Mouse (Mus musculus): ENCODE measurements around the gene Ccr1. TPM values are rescaled to one million over a fixed set of nuclear protein-coding genes. Genes with fewer than 3 reads are reported as not detected.
"Not testable (repeated sequence)": the region's sequence is repeated elsewhere in the genome, so short reads cannot be mapped to it uniquely, and the experiment has no call there.

Ccr1 gene
- polyA plus RNA-seq, 1 experiment from 2014 or later = 1.8 TPM

DNA sequence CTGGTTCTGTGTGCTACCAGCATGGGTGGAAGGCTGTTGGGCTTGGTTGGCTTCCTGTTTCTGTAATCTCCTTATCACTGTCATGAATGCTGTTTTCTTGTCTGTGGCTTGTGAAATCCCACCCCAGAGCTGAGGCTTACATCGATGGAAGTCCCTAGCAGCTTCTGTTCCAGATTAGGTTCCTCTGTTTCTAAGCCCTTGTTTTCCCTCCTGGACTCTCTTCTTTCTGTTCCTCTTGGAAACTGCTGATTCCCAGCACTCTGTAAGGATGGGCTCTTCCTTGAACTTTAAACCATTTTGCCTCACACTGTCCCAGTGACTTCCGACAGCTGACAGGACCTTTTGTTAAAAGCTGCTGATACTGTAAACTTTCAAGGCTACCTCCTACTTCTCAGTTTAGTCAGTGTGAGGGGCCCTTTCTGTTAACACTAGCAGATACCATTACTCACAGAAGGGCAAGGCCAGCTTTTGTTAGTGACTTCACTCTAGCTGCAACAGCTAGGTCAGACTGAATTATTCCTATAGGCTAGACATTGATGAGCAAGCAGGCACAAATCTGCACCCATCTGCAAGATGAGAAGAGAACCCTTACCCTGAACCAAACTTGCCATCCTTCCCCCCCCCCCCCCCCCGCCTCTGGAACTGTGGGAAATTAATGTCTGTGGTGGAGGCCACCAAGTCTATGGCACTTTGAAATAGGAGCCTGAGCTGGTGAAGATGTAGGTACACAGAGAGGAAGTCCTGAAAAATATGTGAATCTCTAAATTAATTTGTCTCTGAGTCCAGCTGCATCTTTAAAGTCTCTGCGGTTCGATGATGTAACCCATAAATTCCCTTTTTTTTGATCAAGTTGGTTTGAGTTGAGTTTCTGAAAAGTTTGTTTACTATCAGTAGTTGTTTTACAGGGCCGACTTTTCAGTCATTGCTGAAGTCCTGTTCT is 36.5 kb downstream of the Ccr1 start:
- peak overlapping the region; percentile 5; the same call in 1 of the 2 replicates for H3K27ac ChIP-seq (ENCODE audit: low read length)
- no peak overlapping the region for H3K4me3 ChIP-seq (ENCODE audit: low read length)
- no peaks in the 10 kb centered on the region; the same call in 1 of the 2 replicates for H3K4me1 ChIP-seq (ENCODE audit: control insufficient read depth, insufficient read depth, low read length)
- H3K36me3 ChIP-seq (ENCODE audit: control insufficient read depth, insufficient read depth) = no peaks in the 10 kb centered on the region
- H3K9me3 ChIP-seq (replicated peaks; ENCODE audit: control insufficient read depth, low read length) = no peaks in the 10 kb centered on the region
- WGBS = 48% methylated on average over 6 of the region's 6 CpGs
- no peaks in the 10 kb centered on the region for H3K27me3 ChIP-seq (ENCODE audit: control insufficient read depth, insufficient read depth, low read length)
- peak; percentile 19; the same call in 1 of the 2 replicates for ATAC-seq (replicated peaks; ENCODE audit: extremely low read depth, insufficient read depth, low FRiP score)
- no peak overlapping the region for H3K4me2 ChIP-seq (ENCODE audit: low read depth, low read length)
- no peak overlapping the region for H3K9ac ChIP-seq (ENCODE audit: low read length)

DNA sequence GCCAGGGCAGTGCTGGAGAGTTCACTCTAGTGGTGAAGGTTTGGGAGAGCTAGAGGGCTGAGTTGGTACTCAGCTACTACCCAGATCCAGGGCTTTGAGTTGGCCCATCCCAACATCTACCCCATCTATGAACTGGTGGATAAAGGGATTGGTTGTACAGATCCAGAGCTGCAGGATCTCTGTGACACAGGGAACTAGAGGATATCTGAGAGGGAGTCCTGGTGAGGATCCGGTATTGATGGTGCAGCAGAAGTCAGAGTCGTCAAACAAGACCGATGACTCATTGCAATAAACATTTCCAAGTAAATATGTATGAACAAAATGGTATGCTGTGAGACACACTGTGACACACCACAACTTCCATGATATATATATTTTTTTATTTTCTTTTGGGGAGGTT is 37.6 kb downstream of the Ccr1 start:
- 80% methylated on average over 3 of the region's 3 CpGs for WGBS
- no peaks in the 10 kb centered on the region for H3K36me3 ChIP-seq (ENCODE audit: control insufficient read depth, insufficient read depth)
- no peaks in the 10 kb centered on the region for H3K27me3 ChIP-seq (ENCODE audit: control insufficient read depth, insufficient read depth, low read length)
- no peak overlapping the region; the same call in 1 of the 2 replicates for H3K27ac ChIP-seq (ENCODE audit: low read length)
- H3K9ac ChIP-seq (ENCODE audit: low read length) = no peak overlapping the region
- H3K4me3 ChIP-seq (ENCODE audit: low read length) = no peak overlapping the region
- H3K9me3 ChIP-seq (replicated peaks; ENCODE audit: control insufficient read depth, low read length) = no peaks in the 10 kb centered on the region
- no peaks in the 10 kb centered on the region; the same call in 1 of the 2 replicates for H3K4me1 ChIP-seq (ENCODE audit: control insufficient read depth, insufficient read depth, low read length)
- H3K4me2 ChIP-seq (ENCODE audit: low read depth, low read length) = no peak overlapping the region
- ATAC-seq (replicated peaks; ENCODE audit: extremely low read depth, insufficient read depth, low FRiP score) = no peak

DNA sequence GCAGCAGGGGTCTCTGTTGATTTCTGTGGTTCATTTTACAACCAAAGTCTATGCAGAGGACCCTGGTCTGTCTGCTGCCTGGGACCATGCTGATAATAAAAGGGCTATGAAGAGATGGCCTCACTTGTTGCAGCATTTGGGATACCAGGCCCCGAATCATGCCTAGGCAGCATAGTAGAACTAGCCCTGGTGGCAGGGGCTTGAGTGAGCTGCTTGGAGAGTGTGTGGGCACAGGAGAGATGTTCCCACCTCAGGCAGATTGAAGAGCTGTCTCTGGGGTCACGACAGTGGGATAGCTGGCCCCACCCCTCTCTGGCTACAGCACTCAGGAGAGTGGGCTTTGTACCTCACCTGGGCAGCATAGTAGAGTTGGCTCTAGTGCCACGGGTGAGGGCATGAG is 38.0 kb downstream of the Ccr1 start:
- Histone ChIP-seq H3K27ac (ENCODE audit: low read length) (no peak overlapping the region; the same call in 1 of the 2 replicates), H3K9me3 (replicated peaks; ENCODE audit: control insufficient read depth, low read length) (no peaks in the 10 kb centered on the region)

DNA sequence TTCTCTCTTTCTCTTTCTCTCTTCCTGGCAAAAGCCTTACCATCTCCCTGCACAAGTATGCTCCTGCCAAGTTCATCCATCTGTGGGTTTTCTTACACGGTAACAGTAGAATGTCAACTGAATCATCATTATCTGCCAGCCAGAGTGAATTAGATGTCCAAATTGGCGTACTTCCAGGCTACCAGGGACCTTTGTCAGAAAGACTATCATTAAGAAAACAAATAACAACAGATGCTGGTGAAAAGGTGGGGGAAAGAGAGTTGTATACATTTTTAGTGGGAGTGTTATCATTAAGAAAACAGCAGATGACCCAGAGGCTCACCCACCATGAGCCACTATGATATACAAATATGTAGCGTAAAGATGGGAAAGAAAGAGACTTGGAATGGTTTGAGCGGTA is 38.6 kb downstream of the Ccr1 start:
- Histone ChIP-seq H3K36me3 (ENCODE audit: control insufficient read depth, insufficient read depth) (no peaks in the 10 kb centered on the region), H3K9ac (ENCODE audit: low read length) (no peak overlapping the region), H3K9me3 (replicated peaks; ENCODE audit: control insufficient read depth, low read length) (0 out of 2 replicates have a peak, but pooled peaks cover 2% of the 10 kb centered on the region), H3K4me3 (ENCODE audit: low read length) (no peak overlapping the region), H3K27me3 (ENCODE audit: control insufficient read depth, insufficient read depth, low read length) (no peaks in the 10 kb centered on the region), H3K4me2 (ENCODE audit: low read depth, low read length) (no peak overlapping the region), H3K27ac (ENCODE audit: low read length) (no peak overlapping the region), H3K4me1 (ENCODE audit: control insufficient read depth, insufficient read depth, low read length) (no peaks in the 10 kb centered on the region; the same call in 1 of the 2 replicates)
- 62% methylated on average over 4 of the region's 4 CpGs for WGBS
- ATAC-seq (replicated peaks; ENCODE audit: extremely low read depth, insufficient read depth, low FRiP score) = no peak

More for the DNA sequence above, 38.0 kb downstream of the Ccr1 start:
- no peaks in the 10 kb centered on the region; the same call in 1 of the 2 replicates for H3K4me1 ChIP-seq (ENCODE audit: control insufficient read depth, insufficient read depth, low read length)
- H3K36me3 ChIP-seq (ENCODE audit: control insufficient read depth, insufficient read depth) = no peaks in the 10 kb centered on the region
- no peaks in the 10 kb centered on the region for H3K27me3 ChIP-seq (ENCODE audit: control insufficient read depth, insufficient read depth, low read length)
- H3K4me3 ChIP-seq (ENCODE audit: low read length) = no peak overlapping the region
- ATAC-seq (replicated peaks; ENCODE audit: extremely low read depth, insufficient read depth, low FRiP score) = no peak
- no peak overlapping the region for H3K4me2 ChIP-seq (ENCODE audit: low read depth, low read length)
- 80% methylated on average over 3 of the region's 3 CpGs for WGBS
- no peak overlapping the region for H3K9ac ChIP-seq (ENCODE audit: low read length)

DNA sequence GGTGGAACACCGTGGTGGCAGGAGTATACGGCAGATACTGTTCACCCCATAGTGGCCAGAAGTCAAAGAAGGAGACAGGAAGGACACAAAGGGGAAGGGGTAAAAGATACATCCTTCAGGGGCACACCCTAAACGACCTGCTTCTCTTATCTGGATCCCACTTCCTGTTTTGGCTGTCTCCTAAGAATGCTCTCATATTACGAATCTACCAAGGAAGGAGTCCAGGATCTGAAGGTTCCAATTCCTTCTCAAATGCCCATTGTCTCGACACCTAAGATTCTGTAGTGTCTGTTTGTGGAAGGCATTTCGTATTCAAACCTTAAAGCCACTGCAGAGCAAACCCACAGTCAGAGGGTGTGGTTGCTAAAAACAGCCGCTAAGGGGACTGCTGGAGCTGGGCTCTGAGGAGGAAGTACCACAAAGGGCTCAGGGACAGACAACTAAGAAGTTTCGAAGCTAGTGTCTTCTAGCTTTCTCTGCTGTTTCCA is 39.7 kb downstream of the Ccr1 start:
- WGBS = 18% methylated on average over 8 of the region's 8 CpGs
- peak overlapping the region; percentile 46; the same call in 1 of the 2 replicates for H3K27ac ChIP-seq (ENCODE audit: low read length)
- H3K36me3 ChIP-seq (ENCODE audit: control insufficient read depth, insufficient read depth) = no peaks in the 10 kb centered on the region
- no peaks in the 10 kb centered on the region; the same call in 1 of the 2 replicates for H3K4me1 ChIP-seq (ENCODE audit: control insufficient read depth, insufficient read depth, low read length)
- 0 out of 2 replicates have a peak overlapping the region, but pooled peaks have one; percentile 18 for H3K9ac ChIP-seq (ENCODE audit: low read length)
- H3K27me3 ChIP-seq (ENCODE audit: control insufficient read depth, insufficient read depth, low read length) = no peaks in the 10 kb centered on the region
- ATAC-seq (replicated peaks; ENCODE audit: extremely low read depth, insufficient read depth, low FRiP score) = no peak
- 0 out of 2 replicates have a peak overlapping the region, but pooled peaks have one; percentile 6 for H3K4me3 ChIP-seq (ENCODE audit: low read length)
- H3K9me3 ChIP-seq (replicated peaks; ENCODE audit: control insufficient read depth, low read length) = 0 out of 2 replicates have a peak, but pooled peaks cover 2% of the 10 kb centered on the region
- H3K4me2 ChIP-seq (ENCODE audit: low read depth, low read length) = peak overlapping the region; percentile 42

DNA sequence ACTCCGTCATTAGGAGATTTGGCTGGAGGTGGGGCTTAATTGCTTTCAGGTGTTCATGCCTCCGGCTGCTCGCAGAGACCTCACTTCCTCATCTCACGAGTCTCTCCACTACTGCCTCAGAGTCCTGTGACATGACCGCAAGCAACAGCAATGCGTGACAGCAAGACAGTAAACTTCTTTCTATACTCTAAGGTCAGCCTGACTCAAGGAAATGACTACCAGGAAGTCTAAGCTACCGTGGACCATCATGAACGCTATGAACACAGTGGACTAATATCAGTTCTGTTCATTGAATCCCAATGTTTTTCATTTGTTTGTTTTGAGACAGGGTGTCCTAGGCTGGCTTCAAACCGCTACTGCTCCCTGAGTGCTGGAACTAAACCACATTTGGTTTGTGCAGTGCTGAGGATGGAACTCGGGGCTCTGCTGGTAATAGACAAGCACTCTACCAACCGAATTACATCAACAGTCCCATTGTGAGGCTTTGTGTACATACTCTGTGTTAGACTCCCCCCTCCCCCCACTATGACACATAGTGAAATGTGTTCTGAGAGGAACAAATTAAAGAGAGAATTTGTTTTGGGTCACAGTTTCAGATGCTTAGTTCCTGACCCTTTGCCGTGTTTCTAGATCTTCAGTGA is 40.3 kb downstream of the Ccr1 start:
- Histone ChIP-seq H3K4me2 (ENCODE audit: low read depth, low read length) (peak overlapping the region; percentile 42), H3K36me3 (ENCODE audit: control insufficient read depth, insufficient read depth) (no peaks in the 10 kb centered on the region), H3K9me3 (replicated peaks; ENCODE audit: control insufficient read depth, low read length) (0 out of 2 replicates have a peak, but pooled peaks cover 2% of the 10 kb centered on the region), H3K27me3 (ENCODE audit: control insufficient read depth, insufficient read depth, low read length) (no peaks in the 10 kb centered on the region), H3K4me3 (ENCODE audit: low read length) (no peak overlapping the region), H3K9ac (ENCODE audit: low read length) (0 out of 2 replicates have a peak overlapping the region, but pooled peaks have one; percentile 18), H3K4me1 (ENCODE audit: control insufficient read depth, insufficient read depth, low read length) (peaks cover 2% of the 10 kb centered on the region), H3K27ac (ENCODE audit: low read length) (peak overlapping the region; percentile 46; the same call in 1 of the 2 replicates)
- no peak for ATAC-seq (replicated peaks; ENCODE audit: extremely low read depth, insufficient read depth, low FRiP score)
- 56% methylated on average over 12 of the region's 12 CpGs for WGBS

DNA sequence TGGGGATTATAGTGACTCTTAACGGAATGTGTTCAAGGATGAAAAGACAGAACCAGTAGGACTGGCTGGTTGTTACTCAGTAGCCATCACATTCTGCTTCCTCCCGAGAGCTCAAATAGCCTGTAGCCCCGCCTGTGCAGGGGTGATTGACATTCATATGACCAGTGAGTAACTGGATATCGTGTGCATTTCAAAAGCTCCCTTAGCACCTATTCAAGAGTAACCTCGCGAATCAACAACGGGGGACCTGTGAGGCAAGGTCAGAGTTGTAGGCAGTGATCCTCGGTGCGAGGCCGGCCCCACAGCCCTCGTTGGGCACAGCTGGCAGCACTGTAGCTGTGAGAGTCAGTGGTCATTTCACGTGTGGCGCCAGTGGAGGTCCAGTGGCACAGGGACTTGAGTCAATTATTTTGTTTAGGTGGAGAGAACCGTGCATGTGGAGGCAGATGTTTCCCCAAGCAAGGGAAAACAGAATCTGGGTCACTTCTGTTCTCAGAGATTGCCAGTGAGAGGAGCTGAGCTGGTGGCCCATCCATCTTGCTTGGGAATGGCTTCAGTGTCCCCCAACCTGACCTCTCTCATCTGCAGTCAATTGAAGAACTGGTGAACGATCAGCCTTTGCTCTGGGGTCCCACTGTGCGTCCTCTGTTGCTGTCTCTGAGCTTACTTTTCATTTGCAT is 41.1 kb downstream of the Ccr1 start:
- Histone ChIP-seq H3K4me1 (ENCODE audit: control insufficient read depth, insufficient read depth, low read length) (peaks cover 2% of the 10 kb centered on the region), H3K4me3 (ENCODE audit: low read length) (no peak overlapping the region), H3K4me2 (ENCODE audit: low read depth, low read length) (no peak overlapping the region; the same call in 1 of the 2 replicates), H3K36me3 (ENCODE audit: control insufficient read depth, insufficient read depth) (no peaks in the 10 kb centered on the region), H3K9ac (ENCODE audit: low read length) (no peak overlapping the region), H3K27me3 (ENCODE audit: control insufficient read depth, insufficient read depth, low read length) (no peaks in the 10 kb centered on the region), H3K9me3 (replicated peaks; ENCODE audit: control insufficient read depth, low read length) (0 out of 2 replicates have a peak, but pooled peaks cover 2% of the 10 kb centered on the region), H3K27ac (ENCODE audit: low read length) (no peak overlapping the region)
- no peak for ATAC-seq (replicated peaks; ENCODE audit: extremely low read depth, insufficient read depth, low FRiP score)
- WGBS = 60% methylated on average over 16 of the region's 16 CpGs

DNA sequence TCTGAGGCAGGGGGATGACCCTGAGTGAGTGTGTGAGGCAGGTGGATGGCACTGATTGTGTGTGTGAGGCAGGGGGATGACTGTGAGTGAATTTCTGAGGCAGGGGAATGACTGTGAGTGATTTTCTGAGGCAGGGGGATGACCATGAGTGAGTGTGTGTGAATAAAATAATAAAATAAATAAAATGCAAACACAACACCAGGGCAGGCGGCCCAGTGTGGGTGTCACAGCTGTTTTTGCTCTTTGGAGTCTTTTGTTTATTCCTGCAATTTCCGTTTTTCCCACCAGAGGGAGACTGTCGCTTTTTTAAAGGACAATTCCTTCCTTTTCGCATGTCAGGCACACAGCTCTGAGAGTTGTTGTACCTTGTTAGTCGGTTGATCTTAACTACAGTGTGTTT is 42.5 kb downstream of the Ccr1 start:
- not testable (repeated sequence) for H3K4me3 ChIP-seq (ENCODE audit: low read length); H3K4me1 ChIP-seq (ENCODE audit: control insufficient read depth, insufficient read depth, low read length); H3K36me3 ChIP-seq (ENCODE audit: control insufficient read depth, insufficient read depth); H3K9me3 ChIP-seq (replicated peaks; ENCODE audit: control insufficient read depth, low read length); H3K9ac ChIP-seq (ENCODE audit: low read length); H3K27ac ChIP-seq (ENCODE audit: low read length); ATAC-seq (replicated peaks; ENCODE audit: extremely low read depth, insufficient read depth, low FRiP score); H3K27me3 ChIP-seq (ENCODE audit: control insufficient read depth, insufficient read depth, low read length)
- H3K4me2 ChIP-seq (ENCODE audit: low read depth, low read length) = peak overlapping the region; percentile 53
- WGBS = 4% methylated on average over 5 of the region's 5 CpGs
